In the genomic region with DNA sequence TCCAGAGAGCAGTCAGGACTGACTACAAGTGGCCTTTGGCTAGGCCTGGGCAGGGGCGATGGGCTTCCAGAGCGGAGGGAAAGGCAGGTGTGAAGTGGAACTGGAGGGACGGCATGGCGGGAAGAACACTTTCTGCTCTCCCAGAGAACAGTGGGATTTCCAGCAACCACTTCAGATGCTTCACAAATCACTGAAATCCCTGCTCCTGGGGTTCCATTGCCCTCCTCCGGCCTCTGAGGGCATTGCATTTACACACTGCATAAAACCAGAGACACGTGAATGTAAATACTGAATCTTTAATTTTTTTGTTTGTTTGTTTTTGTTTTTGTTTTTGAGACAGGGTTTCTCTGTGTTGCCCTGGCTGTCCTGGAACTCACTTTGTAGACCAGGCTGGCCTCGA, we compare ENCODE assay signal across 10 mouse cellular contexts. TPM values are rescaled to one million over a fixed set of nuclear protein-coding genes. Genes with fewer than 3 reads are reported as not detected.
DNase-seq lines count a peak whose midpoint lies in the region; ATAC-seq and TF ChIP-seq lines count a peak whose summit lies in the region.
"Had no signal": no experiment of that assay in that cellular context is flagged by ENCODE, and none has a peak within 500 bp of the region (broad histone marks: within the 10 kb centered on the region; RNA-seq: fewer than 3 reads in every experiment).

No protein-coding gene starts in this region.

- H3K36me3 ChIP-seq in hindbrain, embryonic 14.5 days (replicated peaks; ENCODE audit: control insufficient read depth, insufficient read depth), result no peaks in the 10 kb centered on the region
- H3K36me3 ChIP-seq in hindbrain, embryonic 13.5 days, result no peaks in the 10 kb centered on the region
- H3K36me3 ChIP-seq in limb, embryonic 14.5 days (ENCODE audit: control insufficient read depth, insufficient read depth, low read length), result no peaks in the 10 kb centered on the region
- no peaks in the 10 kb centered on the region for H3K36me3 ChIP-seq in midbrain, embryonic 11.5 days (ENCODE audit: control insufficient read depth, insufficient read depth, low read length)
- H3K36me3 ChIP-seq: embryonic facial prominence, embryonic 15.5 days; limb, embryonic 13.5 days had no signal

- H3K27me3 ChIP-seq in hindbrain, embryonic 14.5 days (ENCODE audit: control insufficient read depth, insufficient read depth, low read length), result no peaks in the 10 kb centered on the region
- no peaks in the 10 kb centered on the region for H3K27me3 ChIP-seq in hindbrain, embryonic 13.5 days
- H3K27me3 ChIP-seq in limb, embryonic 14.5 days (ENCODE audit: control insufficient read depth, insufficient read depth, low read length), result no peaks in the 10 kb centered on the region
- H3K27me3 ChIP-seq in midbrain, embryonic 11.5 days (ENCODE audit: control insufficient read depth, insufficient read depth, low read length), result no peaks in the 10 kb centered on the region
- H3K27me3 ChIP-seq: embryonic facial prominence, embryonic 15.5 days; limb, embryonic 13.5 days had no signal

- DNase-seq in CD4-positive, CD25-positive, alpha-beta regulatory T cell, adult 2 months (ENCODE audit: low read depth, low spot score), result peak; percentile 42
- DNase-seq in hindbrain, embryonic 14.5 days (ENCODE audit: low spot score), result peak; percentile 43
- DNase-seq in ES-CJ7 (ENCODE audit: low read depth, low spot score), result peak; percentile 64
- DNase-seq in limb, embryonic 14.5 days (ENCODE audit: low spot score), result peak; percentile 13
- no peak for DNase-seq in frontal cortex, postnatal 10 days (ENCODE audit: low spot score in 2 of 2)
- no peak for DNase-seq in midbrain, embryonic 11.5 days (ENCODE audit: low spot score, missing footprints)

- no peak overlapping the region for H3K4me2 ChIP-seq in hindbrain, embryonic 14.5 days (replicated peaks)
- no peak overlapping the region for H3K4me2 ChIP-seq in hindbrain, embryonic 13.5 days
- no peak overlapping the region for H3K4me2 ChIP-seq in limb, embryonic 14.5 days (replicated peaks; ENCODE audit: low read depth, low read length, severe bottlenecking)
- H3K4me2 ChIP-seq in midbrain, embryonic 11.5 days, result no peak overlapping the region
- H3K4me2 ChIP-seq: embryonic facial prominence, embryonic 15.5 days; limb, embryonic 13.5 days had no signal

- no peak for TF ChIP-seq POLR2A in limb, embryonic 14.5 days (IDR thresholded peaks at IDR 0.05; ENCODE audit: borderline replicate concordance, extremely low read depth, insufficient read depth, insufficient read length)

- no peaks in the 10 kb centered on the region for H3K9me3 ChIP-seq in hindbrain, embryonic 14.5 days (ENCODE audit: control insufficient read depth, low read length)
- H3K9me3 ChIP-seq in hindbrain, embryonic 13.5 days, result no peaks in the 10 kb centered on the region
- no peaks in the 10 kb centered on the region for H3K9me3 ChIP-seq in limb, embryonic 14.5 days (ENCODE audit: control insufficient read depth, low read length)
- H3K9me3 ChIP-seq in midbrain, embryonic 11.5 days (ENCODE audit: control insufficient read depth, low read length), result no peaks in the 10 kb centered on the region
- H3K9me3 ChIP-seq: embryonic facial prominence, embryonic 15.5 days; limb, embryonic 13.5 days had no signal

- H3K4me3 ChIP-seq in hindbrain, embryonic 14.5 days (replicated peaks; ENCODE audit: low read length), result no peak overlapping the region
- no peak overlapping the region for H3K4me3 ChIP-seq in hindbrain, embryonic 13.5 days
- H3K4me3 ChIP-seq in limb, embryonic 14.5 days (replicated peaks; ENCODE audit: low read length), result no peak overlapping the region
- H3K4me3 ChIP-seq in midbrain, embryonic 11.5 days (ENCODE audit: low read depth, low read length), result no peak overlapping the region
- H3K4me3 ChIP-seq: embryonic facial prominence, embryonic 15.5 days; limb, embryonic 13.5 days had no signal

- H3K27ac ChIP-seq in hindbrain, embryonic 14.5 days, result no peak overlapping the region
- H3K27ac ChIP-seq in hindbrain, embryonic 13.5 days, result no peak overlapping the region
- H3K27ac ChIP-seq in limb, embryonic 14.5 days (replicated peaks; ENCODE audit: low read depth, low read length), result no peak overlapping the region
- H3K27ac ChIP-seq in midbrain, embryonic 11.5 days (ENCODE audit: low read depth, low read length), result no peak overlapping the region
- H3K27ac ChIP-seq: embryonic facial prominence, embryonic 15.5 days; limb, embryonic 13.5 days had no signal

- H3K4me1 ChIP-seq in hindbrain, embryonic 14.5 days (replicated peaks; ENCODE audit: control insufficient read depth, insufficient read depth, low read length), result no peaks in the 10 kb centered on the region
- H3K4me1 ChIP-seq in hindbrain, embryonic 13.5 days (replicated peaks), result no peaks in the 10 kb centered on the region
- H3K4me1 ChIP-seq in limb, embryonic 14.5 days (ENCODE audit: control insufficient read depth, insufficient read depth, low read length), result no peaks in the 10 kb centered on the region
- no peaks in the 10 kb centered on the region for H3K4me1 ChIP-seq in midbrain, embryonic 11.5 days (ENCODE audit: control insufficient read depth, insufficient read depth, low read length)
- H3K4me1 ChIP-seq: embryonic facial prominence, embryonic 15.5 days; limb, embryonic 13.5 days had no signal

- 67% methylated on average over 7 of the region's 7 CpGs for WGBS in hindbrain, embryonic 14.5 days
- 78% methylated on average over 7 of the region's 7 CpGs for WGBS in hindbrain, embryonic 13.5 days
- WGBS in limb, embryonic 14.5 days, result 57% methylated on average over 7 of the region's 7 CpGs
- WGBS in midbrain, embryonic 11.5 days, result 70% methylated on average over 7 of the region's 7 CpGs

- no peak overlapping the region for H3K9ac ChIP-seq in hindbrain, embryonic 14.5 days
- no peak overlapping the region for H3K9ac ChIP-seq in hindbrain, embryonic 13.5 days
- H3K9ac ChIP-seq in limb, embryonic 14.5 days (ENCODE audit: low read depth, low read length, severe bottlenecking), result no peak overlapping the region
- no peak overlapping the region for H3K9ac ChIP-seq in midbrain, embryonic 11.5 days (ENCODE audit: low read length)
- H3K9ac ChIP-seq: embryonic facial prominence, embryonic 15.5 days; limb, embryonic 13.5 days had no signal

- ATAC-seq in CD4-positive, CD25-positive, alpha-beta regulatory T cell, adult 4 months, result no peak
- no peak for ATAC-seq in hindbrain, embryonic 14.5 days (ENCODE audit: low FRiP score)
- no peak for ATAC-seq in hindbrain, embryonic 13.5 days (ENCODE audit: low FRiP score)
- no peak for ATAC-seq in limb, embryonic 14.5 days (ENCODE audit: low FRiP score, low read depth)
- no peak for ATAC-seq in midbrain, embryonic 11.5 days (ENCODE audit: low FRiP score)

RNA-seq across cellular contexts. Expression of gene Scyl1, which starts 9.0 kb away (rescaled TPM):
- 10 to 100 TPM; 15.1 to 19.4 TPM for polyA plus RNA-seq in CD4-positive, CD25-positive, alpha-beta regulatory T cell, adult 4 months (2017; shearing (Covaris generic))
- 73.5 and 76.7 TPM in 2 replicates for polyA plus RNA-seq in hindbrain, embryonic 14.5 days (2014; fragmentation: Nextera tagmentation; extraction: Ambion mirVana)
- polyA plus RNA-seq in hindbrain, embryonic 13.5 days (2015; fragmentation: Nextera tagmentation; extraction: Ambion mirVana), result 67.6 and 72.4 TPM in 2 replicates
- 152 and 186 TPM in 2 replicates for polyA plus RNA-seq in limb, embryonic 14.5 days (2012; rRNA removed)
- 78.4 and 81.1 TPM in 2 replicates for polyA plus RNA-seq in limb, embryonic 14.5 days (2014; fragmentation: Nextera tagmentation; extraction: Ambion mirVana)
- polyA plus RNA-seq in midbrain, embryonic 11.5 days (2014; fragmentation: Nextera tagmentation; extraction: Ambion mirVana), result 48.2 and 58.6 TPM in 2 replicates

RNA-seq across cellular contexts. Expression of gene Ltbp3, which starts 39.5 kb away (rescaled TPM):
- not detected for polyA plus RNA-seq in CD4-positive, CD25-positive, alpha-beta regulatory T cell, adult 4 months (2017; shearing (Covaris generic))
- 13.8 and 15.8 TPM in 2 replicates for polyA plus RNA-seq in hindbrain, embryonic 14.5 days (2014; fragmentation: Nextera tagmentation; extraction: Ambion mirVana)
- polyA plus RNA-seq in hindbrain, embryonic 13.5 days (2015; fragmentation: Nextera tagmentation; extraction: Ambion mirVana), result 10.6 and 11.2 TPM in 2 replicates
- polyA plus RNA-seq in limb, embryonic 14.5 days (2012; rRNA removed), result 341 and 441 TPM in 2 replicates
- 99.8 and 103 TPM in 2 replicates for polyA plus RNA-seq in limb, embryonic 14.5 days (2014; fragmentation: Nextera tagmentation; extraction: Ambion mirVana)
- 4.8 and 6.0 TPM in 2 replicates for polyA plus RNA-seq in midbrain, embryonic 11.5 days (2014; fragmentation: Nextera tagmentation; extraction: Ambion mirVana)

RNA-seq across cellular contexts. Expression of gene Fam89b, which starts 50.8 kb away (rescaled TPM):
- polyA plus RNA-seq in CD4-positive, CD25-positive, alpha-beta regulatory T cell, adult 4 months (2017; shearing (Covaris generic)), result 10 to 100 TPM; 43.5 to 55.3 TPM
- polyA plus RNA-seq in hindbrain, embryonic 14.5 days (2014; fragmentation: Nextera tagmentation; extraction: Ambion mirVana), result 140 and 144 TPM in 2 replicates
- polyA plus RNA-seq in hindbrain, embryonic 13.5 days (2015; fragmentation: Nextera tagmentation; extraction: Ambion mirVana), result 184 and 187 TPM in 2 replicates
- 169 and 253 TPM in 2 replicates for polyA plus RNA-seq in limb, embryonic 14.5 days (2012; rRNA removed)
- polyA plus RNA-seq in limb, embryonic 14.5 days (2014; fragmentation: Nextera tagmentation; extraction: Ambion mirVana), result 125 TPM in 2 replicates
- 157 and 158 TPM in 2 replicates for polyA plus RNA-seq in midbrain, embryonic 11.5 days (2014; fragmentation: Nextera tagmentation; extraction: Ambion mirVana)

RNA-seq across cellular contexts. Expression of gene Ehbp1l1, which starts 54.1 kb away (rescaled TPM):
- polyA plus RNA-seq in CD4-positive, CD25-positive, alpha-beta regulatory T cell, adult 4 months (2017; shearing (Covaris generic)), result 10 to 100 TPM; 14.4 to 20.7 TPM
- polyA plus RNA-seq in hindbrain, embryonic 14.5 days (2014; fragmentation: Nextera tagmentation; extraction: Ambion mirVana), result 9.2 and 12.5 TPM in 2 replicates
- polyA plus RNA-seq in hindbrain, embryonic 13.5 days (2015; fragmentation: Nextera tagmentation; extraction: Ambion mirVana), result 6.7 and 10.1 TPM in 2 replicates
- polyA plus RNA-seq in limb, embryonic 14.5 days (2012; rRNA removed), result 51.0 and 51.1 TPM in 2 replicates
- polyA plus RNA-seq in limb, embryonic 14.5 days (2014; fragmentation: Nextera tagmentation; extraction: Ambion mirVana), result 20.0 and 25.4 TPM in 2 replicates
- 5.3 and 5.4 TPM in 2 replicates for polyA plus RNA-seq in midbrain, embryonic 11.5 days (2014; fragmentation: Nextera tagmentation; extraction: Ambion mirVana)

Comparison
In these comparisons a context has a peak if more than half of its experiments do, and no peak if none do; other contexts are left out.
1. DNase-seq: peak in CD4-positive, CD25-positive, alpha-beta regulatory T cell, adult 2 months (single experiment), hindbrain, embryonic 14.5 days (single experiment), ES-CJ7 (single experiment) and limb, embryonic 14.5 days (single experiment); none in frontal cortex, postnatal 10 days (0 of 2) and midbrain, embryonic 11.5 days (single experiment).